Mouse (Mus musculus) hindbrain, embryonic 14.5 days (tissue): Measurements from ENCODE around the gene Misp. TPM values are rescaled to one million over a fixed set of nuclear protein-coding genes. Genes with fewer than 3 reads are reported as not detected.

Source experiments
- ATAC-seq: fragments of 200-750 bp; cut with Nextera tagmentation; 2 replicates; pipeline ENCODE4 v1.8.0; 2017; ENCODE audit warnings: moderate number of reproducible peaks, mild to moderate bottlenecking, moderate TSS enrichment, moderate library complexity; ENCODE audit not compliant: low FRiP score
- DNase-seq: peaks from one replicate; pipeline ENCODE4 v3.0.0-alpha.2; 2015; ENCODE audit warnings: low spot score
- H3K27ac ChIP-seq: fragments of 300-500 bp; sonication (generic); 2 replicates; pipeline ENCODE4 v1.5.1; 2014; ENCODE audit warnings: mild to moderate bottlenecking, moderate library complexity
- H3K27me3 ChIP-seq: fragments of 300-500 bp; sonication (generic); 2 replicates; pipeline ENCODE4 v1.6.1; 2014; ENCODE audit warnings: mild to moderate bottlenecking, low read length, mixed read lengths; ENCODE audit not compliant: control insufficient read depth, insufficient read depth
- H3K36me3 ChIP-seq: fragments of 300-500 bp; sonication (generic); replicated peaks from 2 replicates; pipeline ENCODE4 v1.6.1; 2014; ENCODE audit not compliant: control insufficient read depth, insufficient read depth
- H3K4me1 ChIP-seq: fragments of 300-500 bp; sonication (generic); replicated peaks from 2 replicates; pipeline ENCODE4 v1.6.1; 2014; ENCODE audit warnings: antibody characterized with exemption, low read length, mixed read lengths; ENCODE audit not compliant: control insufficient read depth, insufficient read depth
- H3K4me2 ChIP-seq: fragments of 300-500 bp; sonication (generic); replicated peaks from 2 replicates; pipeline ENCODE4 v1.6.1; 2014; ENCODE audit warnings: mild to moderate bottlenecking, moderate library complexity
- H3K4me3 ChIP-seq: fragments of 300-500 bp; sonication (generic); replicated peaks from 2 replicates; pipeline ENCODE4 v1.5.1; 2014; ENCODE audit warnings: mild to moderate bottlenecking, low read length
- H3K9ac ChIP-seq: fragments of 300-500 bp; sonication (generic); 2 replicates; pipeline ENCODE4 v1.6.1; 2014
- H3K9me3 ChIP-seq: fragments of 300-500 bp; sonication (generic); 2 replicates; pipeline ENCODE4 v1.6.1; 2016; ENCODE audit warnings: low read length; ENCODE audit not compliant: control insufficient read depth
- WGBS: fragments of 180-500 bp; shearing (Covaris S2); extraction: QIAGEN DNeasy Blood & Tissue Kit; methylation state at CpG from one replicate; pipeline ENCODE4 v1.1.7; 2014; 5-methylcytosine and 5-hydroxymethylcytosine counted together
- polyA plus RNA-seq: library from polyadenylated mRNA; unstranded; fragments of >200 nt; fragmentation: Nextera tagmentation; extraction: Ambion mirVana; gene quantifications from 2 replicates; pipeline ENCODE4 v1.2.1, GENCODE M21; 2014

Misp gene
- polyA plus RNA-seq, 1 experiment from 2014 or later, result 0.08 TPM

- H3K27ac ChIP-seq, result no peak overlapping the region
- H3K27me3 ChIP-seq, result no peaks in the 10 kb centered on the region
- no peak overlapping the region for H3K9ac ChIP-seq
- no peak overlapping the region for H3K4me2 ChIP-seq
- H3K36me3 ChIP-seq, result no peaks in the 10 kb centered on the region
- WGBS, result 80% methylated on average over 3 of the region's 3 CpGs
- H3K4me1 ChIP-seq, result no peaks in the 10 kb centered on the region
- DNase-seq, result no peak
- H3K4me3 ChIP-seq, result no peak overlapping the region
- no peaks in the 10 kb centered on the region for H3K9me3 ChIP-seq
- no peak for ATAC-seq
Measured at GRCm38 (mm10) chr10:79831583-79831982, 10.8 kb downstream of the Misp start.

DNA sequence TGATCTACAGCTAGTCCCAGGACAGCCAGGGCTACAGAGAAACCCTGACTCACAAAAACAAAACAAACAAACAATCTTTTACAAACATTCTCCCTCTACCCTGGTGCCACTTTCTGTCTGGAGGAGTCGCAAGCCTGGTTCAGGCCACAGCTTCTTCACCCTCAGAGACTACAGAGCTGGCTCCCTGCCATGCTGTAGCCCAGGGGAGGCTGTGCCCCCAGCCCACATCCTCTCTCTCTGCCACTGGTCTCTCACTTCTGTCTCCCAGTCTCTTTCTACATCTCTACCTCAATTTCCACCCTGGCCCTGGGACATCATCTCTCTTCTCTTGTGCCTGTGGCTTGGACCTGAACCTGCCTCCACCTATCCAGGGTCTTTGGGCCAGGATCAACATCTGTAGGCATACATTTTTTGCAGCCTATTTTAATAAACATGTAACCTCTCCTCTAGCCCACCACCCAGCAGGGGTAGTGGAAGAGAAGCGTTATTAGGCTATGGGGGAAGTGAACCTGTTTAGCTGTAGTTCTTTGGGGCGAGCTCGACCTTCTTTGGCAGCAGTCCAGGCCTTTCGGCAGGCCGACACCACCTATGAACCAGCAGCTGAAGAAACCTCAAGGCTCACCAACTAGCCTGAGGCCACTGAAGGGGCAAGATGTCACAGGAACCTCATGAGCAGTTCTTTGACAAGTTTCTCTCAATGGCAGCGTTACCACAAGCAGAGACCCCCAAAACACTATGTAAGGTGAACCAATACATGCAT, 11.4 kb downstream of the Misp start:
- no peaks in the 10 kb centered on the region for H3K4me1 ChIP-seq
- H3K9me3 ChIP-seq, result no peaks in the 10 kb centered on the region
- no peak overlapping the region for H3K4me3 ChIP-seq
- no peak overlapping the region for H3K27ac ChIP-seq
- no peaks in the 10 kb centered on the region for H3K27me3 ChIP-seq
- DNase-seq (no peak), ATAC-seq (no peak)
- no peaks in the 10 kb centered on the region for H3K36me3 ChIP-seq
- H3K9ac ChIP-seq, result no peak overlapping the region
- H3K4me2 ChIP-seq, result no peak overlapping the region
- 77% methylated on average over 7 of the region's 7 CpGs for WGBS

GRCm38 (mm10) chr10:79832786-79833181, 12.0 kb downstream of the Misp start:
- ATAC-seq, result no peak
- Histone ChIP-seq H3K9me3 (no peaks in the 10 kb centered on the region), H3K4me1 (no peaks in the 10 kb centered on the region), H3K36me3 (no peaks in the 10 kb centered on the region), H3K4me2 (no peak overlapping the region), H3K27ac (no peak overlapping the region), H3K4me3 (no peak overlapping the region), H3K27me3 (no peaks in the 10 kb centered on the region), H3K9ac (no peak overlapping the region)
- WGBS, result 72% methylated on average over 9 of the region's 9 CpGs
- DNase-seq, result no peak

DNA sequence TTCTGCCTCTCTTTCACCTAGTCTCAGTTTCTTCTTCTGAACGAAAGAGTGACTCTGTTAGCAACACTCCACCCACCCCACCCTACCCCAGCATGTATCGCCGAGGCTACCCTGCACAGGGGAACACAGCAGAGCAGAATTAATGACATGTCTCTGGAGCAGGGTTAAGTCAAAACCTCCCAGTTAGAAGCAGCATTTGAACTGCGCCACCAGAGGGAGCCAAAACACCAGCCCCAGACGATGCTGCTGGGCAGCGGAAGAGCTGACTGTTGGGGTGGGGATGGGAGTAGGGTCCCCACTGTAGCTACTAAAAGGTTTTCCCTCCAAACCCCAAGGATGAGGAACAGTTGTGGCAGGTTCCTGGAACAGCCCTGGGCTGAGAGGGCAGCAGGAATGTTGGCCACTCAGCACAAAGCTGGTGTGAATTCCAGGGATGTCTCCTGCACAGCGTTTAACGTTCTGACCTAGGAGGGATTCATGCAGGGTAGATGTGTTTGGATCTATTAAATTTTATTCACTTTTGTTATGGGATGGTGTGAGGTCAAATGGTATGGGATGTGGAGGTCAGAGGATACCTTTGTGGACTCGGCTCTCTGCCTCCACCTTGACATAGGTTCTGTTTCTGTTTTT, 14.1 kb downstream of the Misp start:
- no peak overlapping the region for H3K9ac ChIP-seq
- 24% methylated on average over 9 of the region's 9 CpGs for WGBS
- H3K4me2 ChIP-seq, result no peak overlapping the region
- no peaks in the 10 kb centered on the region for H3K9me3 ChIP-seq
- peak; percentile 82 for DNase-seq
- H3K27ac ChIP-seq, result no peak overlapping the region
- H3K4me3 ChIP-seq, result no peak overlapping the region
- H3K36me3 ChIP-seq, result no peaks in the 10 kb centered on the region
- H3K27me3 ChIP-seq, result no peaks in the 10 kb centered on the region
- no peaks in the 10 kb centered on the region for H3K4me1 ChIP-seq
- ATAC-seq, result peak; percentile 56

- H3K27me3 ChIP-seq, result no peaks in the 10 kb centered on the region
- H3K4me1 ChIP-seq, result peaks cover 11% of the 10 kb centered on the region; the same call in 1 of the 2 replicates
- no peak overlapping the region for H3K9ac ChIP-seq
- 99% methylated on average over 3 of the region's 3 CpGs for WGBS
- no peak for ATAC-seq
- no peaks in the 10 kb centered on the region for H3K9me3 ChIP-seq
- H3K4me2 ChIP-seq, result no peak overlapping the region
- H3K4me3 ChIP-seq, result no peak overlapping the region
- H3K27ac ChIP-seq, result no peak overlapping the region
- H3K36me3 ChIP-seq, result no peaks in the 10 kb centered on the region
- DNase-seq, result no peak
Measured at GRCm38 (mm10) chr10:79836918-79837317, 16.1 kb downstream of the Misp start.

- Histone ChIP-seq H3K4me3 (no peak overlapping the region), H3K27me3 (no peaks in the 10 kb centered on the region), H3K4me1 (peaks cover 13% of the 10 kb centered on the region), H3K9me3 (no peaks in the 10 kb centered on the region), H3K9ac (no peak overlapping the region), H3K27ac (no peak overlapping the region), H3K36me3 (no peaks in the 10 kb centered on the region), H3K4me2 (no peak overlapping the region)
- ATAC-seq (no peak), DNase-seq (no peak)
- 78% methylated on average over 2 of the region's 2 CpGs for WGBS
Measured at GRCm38 (mm10) chr10:79838151-79838550, 17.4 kb downstream of the Misp start.

DNA sequence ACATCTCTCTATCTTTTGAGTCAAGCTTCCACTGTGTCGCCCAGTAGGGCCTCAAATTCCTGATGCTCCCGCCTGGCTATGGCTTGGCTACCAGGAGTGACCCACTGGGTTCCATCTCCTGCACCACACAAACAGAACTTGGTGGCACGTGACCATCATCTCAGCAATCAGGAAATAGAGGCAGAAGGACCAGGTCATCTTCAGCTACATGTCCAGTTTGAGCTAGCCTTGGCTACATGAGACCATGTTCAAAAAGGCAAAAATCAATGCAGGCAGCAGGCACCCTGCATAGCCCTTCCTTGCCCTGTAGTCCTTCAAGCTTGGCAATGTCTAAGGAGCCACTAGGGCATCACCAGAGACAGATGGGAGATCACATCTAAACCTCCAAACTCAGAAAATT, 19.3 kb downstream of the Misp start:
- Histone ChIP-seq H3K27me3 (no peaks in the 10 kb centered on the region), H3K4me3 (no peak overlapping the region), H3K4me2 (no peak overlapping the region; the same call in 1 of the 2 replicates), H3K27ac (no peak overlapping the region), H3K9me3 (no peaks in the 10 kb centered on the region), H3K36me3 (no peaks in the 10 kb centered on the region), H3K4me1 (peaks cover 19% of the 10 kb centered on the region), H3K9ac (no peak overlapping the region)
- 91% methylated on average over 3 of the region's 3 CpGs for WGBS
- no peak for ATAC-seq
- no peak for DNase-seq

- Histone ChIP-seq H3K4me1 (peaks cover 19% of the 10 kb centered on the region), H3K9ac (peak overlapping the region; percentile 51), H3K4me3 (peak overlapping the region; percentile 29), H3K9me3 (no peaks in the 10 kb centered on the region), H3K27me3 (no peaks in the 10 kb centered on the region), H3K4me2 (peak overlapping the region; percentile 61), H3K27ac (peak overlapping the region; percentile 36), H3K36me3 (no peaks in the 10 kb centered on the region)
- 2% methylated on average over 23 of the region's 24 CpGs for WGBS
- peak; percentile 64 for DNase-seq
- ATAC-seq, result peak; percentile 82
Measured at GRCm38 (mm10) chr10:79840644-79841551, 20.1 kb downstream of the Misp start.

DNA sequence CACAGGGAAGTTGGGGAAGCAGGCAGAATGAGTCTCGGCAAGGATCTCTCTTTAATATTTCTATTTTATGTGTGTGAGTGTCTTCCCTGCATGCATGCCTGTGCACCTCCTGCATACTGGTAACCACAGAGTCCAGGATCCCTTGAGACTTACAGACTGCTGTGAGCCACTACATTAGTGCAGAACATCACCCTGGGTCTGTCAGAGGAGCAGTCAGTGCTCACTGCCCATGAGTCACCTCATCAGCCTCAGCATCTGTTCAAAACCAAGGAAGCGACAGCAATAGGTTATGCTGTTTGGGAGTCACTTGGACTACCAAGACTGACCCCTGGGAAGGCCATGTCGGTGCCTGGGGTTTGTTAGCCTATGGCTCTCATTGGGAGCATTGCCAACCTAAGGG, 21.5 kb downstream of the Misp start:
- no peaks in the 10 kb centered on the region for H3K27me3 ChIP-seq
- DNase-seq (no peak), ATAC-seq (peak; percentile 5; the same call in 1 of the 2 replicates)
- H3K9me3 ChIP-seq, result no peaks in the 10 kb centered on the region
- no peak overlapping the region for H3K4me3 ChIP-seq
- H3K4me2 ChIP-seq, result no peak overlapping the region
- no peak overlapping the region for H3K27ac ChIP-seq
- 70% methylated on average over 3 of the region's 3 CpGs for WGBS
- H3K4me1 ChIP-seq, result peaks cover 19% of the 10 kb centered on the region
- H3K36me3 ChIP-seq, result no peaks in the 10 kb centered on the region
- H3K9ac ChIP-seq, result no peak overlapping the region
